Mouse (Mus musculus) cerebellum, adult 18-20 months (tissue): ENCODE measurements at regions not wholly inside any gene's neighbourhood (a gene's known extent, or its start where the extent isn't known, plus 50 kb on each side); places are given as distances from the start of the nearest gene placed in this dataset.

Experiments
- DNase-seq, 2 experiments: peaks; one replicate each; pipeline ENCODE4 v3.0.0; 2021

DNA sequence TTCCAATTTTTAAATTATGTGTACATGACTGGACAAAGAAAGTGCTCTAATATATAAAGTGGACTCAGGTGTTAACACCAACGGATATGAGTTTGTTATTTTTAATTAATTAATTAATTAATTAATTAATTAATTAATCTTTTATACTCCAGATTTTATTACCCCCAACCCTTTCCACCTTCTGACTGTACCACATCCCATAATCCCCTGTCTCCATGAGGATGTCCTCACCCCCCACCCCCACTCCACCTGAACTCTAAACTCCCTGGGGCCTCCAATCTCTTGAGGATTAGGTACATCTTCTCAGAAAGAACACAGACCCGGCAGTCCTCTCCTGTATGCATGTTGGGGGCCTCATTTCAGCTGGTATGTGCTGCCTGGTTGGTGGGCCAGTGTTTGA is 182.8 kb downstream of the Rassf9 start:
- no peak for DNase-seq

DNA sequence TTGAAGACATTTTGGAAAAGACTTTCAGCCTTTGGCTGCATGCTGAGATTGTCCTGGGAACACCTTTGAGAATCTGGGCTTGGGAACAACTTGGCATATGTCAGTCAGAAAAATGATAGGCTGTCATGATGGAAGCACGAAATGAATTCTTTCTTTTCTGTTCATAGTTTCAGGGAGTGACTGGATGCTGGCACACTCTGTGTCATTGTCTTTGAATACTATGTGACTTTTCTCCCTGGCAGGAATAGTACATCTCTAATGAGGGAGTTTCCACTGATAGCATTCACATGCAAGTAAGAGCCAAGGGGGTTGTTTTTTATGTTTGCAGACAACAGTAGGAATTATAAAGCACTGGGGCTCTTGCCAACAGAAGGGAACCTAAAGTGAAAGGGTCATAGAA is 177.9 kb downstream of the Rassf9 start:
- no peak for DNase-seq

DNA sequence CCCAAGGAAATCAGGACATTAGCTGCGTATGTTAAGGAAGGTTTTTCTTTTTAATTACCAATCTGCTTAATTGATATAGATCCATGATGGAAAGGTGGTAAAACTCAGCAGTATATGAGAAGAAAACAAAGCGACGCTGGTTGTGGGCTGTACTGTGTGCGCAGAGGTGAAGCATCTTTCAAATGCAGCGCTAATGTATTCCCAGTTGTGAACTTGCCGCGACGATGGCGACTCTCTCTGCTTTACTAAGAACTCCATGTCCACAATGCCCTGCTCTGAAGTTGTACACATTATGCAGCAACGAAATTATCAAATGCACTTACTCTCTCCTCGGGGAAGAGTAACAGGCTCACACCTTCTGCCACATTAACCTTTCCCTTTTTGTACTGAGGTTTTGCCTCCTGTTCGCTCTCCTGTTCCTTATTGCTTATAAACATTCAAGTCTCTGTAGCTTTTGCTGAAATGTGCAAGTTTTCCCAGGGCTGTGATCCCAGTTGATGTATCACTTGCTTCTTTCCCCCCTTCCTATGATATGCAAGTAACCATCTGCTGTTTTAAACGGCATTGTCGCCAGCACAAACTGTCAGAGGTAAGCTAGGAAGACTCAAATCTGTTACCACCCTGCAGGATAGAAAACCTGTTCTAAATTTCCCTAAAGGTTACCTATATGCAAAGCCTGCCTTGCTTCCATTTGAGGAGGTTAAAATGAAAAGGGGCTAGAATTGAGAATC is 174.8 kb downstream of the Rassf9 start:
- DNase-seq: no peak

DNA sequence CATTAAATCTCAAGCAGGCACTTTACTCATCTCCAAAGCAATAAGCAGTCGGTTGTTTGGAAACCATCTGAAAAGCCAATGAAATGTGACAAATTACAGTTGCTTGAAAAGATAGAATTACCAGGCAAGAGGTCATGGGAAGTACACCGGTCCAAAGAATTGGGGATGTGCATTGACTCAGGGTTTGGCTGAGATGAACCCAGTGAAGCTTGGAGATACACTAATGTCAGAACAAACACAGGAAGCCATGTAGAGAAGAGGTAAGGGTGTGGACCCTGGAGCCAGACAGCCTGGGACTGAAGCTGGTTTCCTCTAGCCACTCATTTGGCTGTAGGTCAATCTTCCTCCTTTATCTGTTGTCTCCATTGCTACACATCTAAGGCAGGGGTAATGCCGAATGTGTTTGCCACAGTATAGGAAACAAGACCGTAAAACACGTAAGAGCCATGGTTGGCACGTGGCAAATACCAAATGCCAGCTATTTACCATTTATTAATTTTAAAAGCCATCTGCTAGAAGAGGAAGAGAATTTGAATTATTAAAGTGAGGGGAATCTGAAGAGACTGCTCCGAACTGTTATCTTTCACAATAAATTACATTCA is 173.9 kb downstream of the Rassf9 start:
- no peak for DNase-seq

DNA sequence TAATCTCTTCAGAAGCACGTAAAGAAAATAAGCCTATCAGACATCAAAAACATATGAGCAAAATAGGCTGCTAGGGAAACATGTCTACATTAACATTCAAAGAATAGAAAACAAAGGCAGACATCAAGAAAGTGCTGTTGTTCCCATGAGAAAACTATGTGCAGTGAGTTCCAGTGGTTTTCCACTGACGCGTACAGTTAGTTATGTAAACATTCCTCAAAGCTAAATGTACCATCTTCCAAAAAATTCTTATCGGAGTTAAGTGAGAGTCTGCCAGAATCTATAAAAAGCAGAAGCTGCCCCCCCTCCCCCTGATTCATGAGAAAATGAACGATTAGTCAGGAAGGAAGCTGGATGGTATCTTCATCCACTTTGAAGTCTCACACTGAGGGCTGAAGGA is 155.3 kb downstream of the Rassf9 start:
- DNase-seq: no peak

DNA sequence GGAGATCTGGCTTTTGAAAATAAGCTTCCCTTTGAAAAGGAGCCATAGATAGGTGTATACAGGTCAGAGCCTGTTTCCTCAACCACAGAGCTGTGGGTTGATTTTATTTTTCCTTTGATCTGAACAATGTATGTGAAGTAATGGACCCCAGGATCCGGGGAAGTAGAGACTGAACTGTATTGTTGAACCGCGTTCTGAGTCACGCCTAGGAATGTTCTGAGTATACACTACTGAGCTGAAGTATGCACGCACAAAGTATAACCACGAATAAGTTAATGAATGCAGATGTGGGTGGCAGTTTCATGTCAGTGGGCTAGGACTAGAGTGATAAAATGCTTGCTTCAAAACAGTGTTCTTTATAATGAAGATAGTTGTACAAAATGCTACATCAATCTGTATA is 147.7 kb downstream of the Rassf9 start:
- no peak for DNase-seq

DNA sequence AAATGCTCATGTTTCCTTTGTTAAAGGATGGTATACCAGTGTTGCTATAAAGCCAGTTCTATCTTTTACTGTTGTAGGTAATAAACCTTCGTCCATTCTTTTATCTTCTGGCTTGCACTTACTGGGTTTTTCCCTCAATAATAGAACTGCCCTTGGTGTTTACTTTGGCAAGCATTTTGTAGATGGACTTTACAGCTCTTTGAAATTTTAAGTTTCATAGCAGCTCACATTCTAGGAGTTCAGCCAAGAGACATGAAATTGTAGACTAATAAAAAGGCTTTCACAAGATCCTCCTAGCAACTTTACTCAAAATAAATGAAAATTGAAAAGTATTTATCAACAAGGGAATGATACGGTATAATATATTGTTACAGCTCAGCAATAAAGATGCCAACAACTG is 124.5 kb downstream of the Rassf9 start:
- no peak for DNase-seq

DNA sequence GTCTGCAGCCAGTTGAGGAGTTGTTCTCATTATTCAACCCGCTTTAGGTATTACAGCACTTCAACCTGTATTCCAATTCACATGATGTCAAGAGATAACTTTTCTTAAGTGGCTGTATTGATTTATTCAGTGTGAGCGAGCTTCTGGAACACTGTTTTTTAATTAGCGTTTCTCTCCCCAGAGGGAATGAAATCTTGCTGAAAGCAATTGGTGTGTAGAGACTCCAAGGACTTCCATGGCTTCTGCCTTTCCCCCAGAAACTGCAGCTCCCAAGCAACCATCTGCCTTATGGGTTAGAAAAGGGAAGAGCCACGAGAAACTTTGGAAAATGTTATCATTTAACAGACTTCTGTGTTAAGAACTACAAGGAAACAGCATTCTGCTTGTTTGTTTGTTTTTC is 121.4 kb downstream of the Rassf9 start:
- DNase-seq: no peak

DNA sequence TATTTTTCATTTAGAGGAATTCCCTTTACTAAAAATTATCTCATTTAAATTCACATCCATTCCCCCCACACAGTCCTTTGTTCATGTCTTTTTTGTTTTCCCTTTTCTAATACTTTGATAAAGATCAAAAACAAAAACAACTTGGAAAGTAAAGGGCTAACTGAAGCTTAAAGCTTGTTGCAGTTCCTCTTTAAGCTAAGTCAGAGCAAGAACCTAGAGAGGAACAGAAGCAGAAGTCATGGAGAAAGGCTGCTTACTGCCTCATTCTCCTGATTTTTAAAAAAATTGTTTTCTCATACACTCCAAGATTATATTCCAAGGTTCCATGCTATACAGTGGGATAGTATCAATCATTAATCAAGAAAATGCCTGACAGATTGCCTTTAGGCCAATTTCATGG is 116.6 kb downstream of the Rassf9 start:
- DNase-seq: no peak

DNA sequence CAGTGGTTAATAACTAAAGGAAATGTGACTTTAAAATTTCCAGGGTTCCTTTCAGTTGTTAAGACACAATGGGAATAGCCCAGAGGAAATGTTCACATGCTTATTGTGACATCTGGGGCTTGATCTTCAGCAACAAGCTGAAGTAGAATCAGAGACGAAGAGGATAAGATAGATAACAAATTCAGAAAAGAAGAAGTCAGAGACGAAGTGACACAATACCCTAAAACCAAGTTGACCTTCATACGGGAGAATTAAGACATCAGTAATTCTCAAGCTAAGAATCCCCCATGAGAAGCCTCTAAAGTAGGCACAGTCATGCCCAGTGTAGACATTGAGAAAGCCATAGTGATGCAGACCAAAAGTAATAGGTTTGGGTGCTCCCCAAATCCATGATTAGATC is 111.9 kb downstream of the Rassf9 start:
- no peak for DNase-seq

DNA sequence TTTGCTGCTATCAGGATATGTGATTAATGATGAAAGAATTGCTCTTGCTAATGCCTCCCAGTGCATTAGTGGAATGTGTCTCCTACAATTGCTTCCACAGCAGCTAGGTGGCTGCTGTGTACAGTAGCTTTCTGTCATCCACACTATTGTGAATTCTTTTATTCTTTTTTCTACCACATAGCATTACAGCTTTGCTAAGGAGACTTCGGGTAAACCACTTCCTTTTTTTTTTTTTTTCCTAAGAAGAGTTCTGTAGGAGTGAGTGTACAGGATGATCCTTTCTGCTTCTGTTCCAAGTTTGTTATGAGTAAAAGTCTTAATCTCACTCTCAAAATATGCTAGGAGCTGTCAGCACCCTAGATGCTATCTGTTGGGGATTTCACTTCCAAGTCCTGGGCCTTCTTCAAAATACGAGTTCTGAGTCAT is 110.6 kb downstream of the Rassf9 start:
- no peak for DNase-seq

DNA sequence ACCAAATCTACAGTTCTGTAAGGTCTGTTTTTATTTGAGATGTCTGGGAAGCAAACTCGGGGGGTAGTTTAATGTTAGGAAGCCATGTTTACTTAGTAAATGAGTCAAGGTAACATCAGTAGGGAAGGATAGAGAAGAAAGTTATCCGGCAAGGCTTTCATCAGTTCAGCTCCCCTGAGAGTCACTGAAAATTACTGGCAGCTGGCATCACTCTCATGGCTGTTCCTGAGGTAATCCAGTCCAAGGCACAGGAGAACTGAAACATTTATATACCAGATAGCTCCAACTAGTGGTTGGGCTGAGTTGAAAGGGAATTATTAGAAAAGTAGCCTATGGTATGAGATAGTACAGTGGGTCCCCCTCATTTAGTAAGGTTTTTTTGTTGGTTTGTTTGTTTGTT is 106.7 kb downstream of the Rassf9 start:
- DNase-seq: no peak

DNA sequence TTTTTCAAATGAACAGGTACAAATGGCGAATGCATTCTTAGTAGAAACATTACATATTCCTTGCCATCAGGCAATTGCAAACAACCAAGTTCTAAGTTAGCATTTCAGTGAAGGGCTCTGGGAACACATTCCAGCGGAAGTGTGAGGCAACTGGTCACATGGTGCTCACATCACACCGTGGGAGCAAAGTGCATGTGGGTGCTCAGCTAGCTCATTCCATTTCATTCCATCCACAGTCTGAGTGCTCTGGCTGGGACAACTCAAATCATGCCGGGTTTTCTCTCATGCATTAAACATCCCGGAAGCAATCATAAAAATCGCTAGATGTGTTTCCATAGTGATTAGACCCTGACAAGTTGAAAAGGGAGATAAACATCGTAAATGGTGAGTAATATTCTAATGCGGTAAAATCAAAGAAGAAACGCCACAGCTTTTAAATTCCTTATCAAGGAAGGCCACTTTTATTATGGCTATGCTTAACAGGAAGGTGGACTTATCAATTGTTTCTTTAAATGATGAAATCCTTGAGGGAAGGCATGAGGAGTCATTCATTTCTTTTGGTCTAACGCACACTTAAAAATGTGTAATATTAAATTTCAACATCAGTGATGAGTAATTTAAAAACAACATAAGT is 104.1 kb downstream of the Rassf9 start:
- no peak for DNase-seq
